Mouse (Mus musculus) heart, adult 2 months (tissue): ENCODE results near the gene Fgfr2.

Experiments used
- CTCF ChIP-seq: fragments of 200-600 bp; IDR thresholded peaks from 2 replicates; pipeline ENCODE4 v1.8.1; 2022; ENCODE audit warnings: antibody characterized with exemption, mild to moderate bottlenecking, moderate library complexity
- POLR2A ChIP-seq: fragments of 200-500 bp; IDR thresholded peaks from 2 replicates; pipeline ENCODE4 v1.6.1; 2011; ENCODE audit warnings: mild to moderate bottlenecking, low read depth, low read length, control low read depth; ENCODE audit not compliant: insufficient read depth

GRCm38 (mm10) chr7:130265319-130266165, 2857.6 kb downstream of the Fgfr2 start:
- TF ChIP-seq CTCF (no peak), POLR2A (no peak)
